Mouse (Mus musculus) forelimb bud, embryonic 11.5 days (tissue): ENCODE results near the gene Mlh1.

Experiments used
- DNase-seq: peaks from one replicate; pipeline ENCODE4 v3.0.0-alpha.2; 2012; ENCODE audit warnings: low read depth, low spot score

The Mlh1 gene

DNA sequence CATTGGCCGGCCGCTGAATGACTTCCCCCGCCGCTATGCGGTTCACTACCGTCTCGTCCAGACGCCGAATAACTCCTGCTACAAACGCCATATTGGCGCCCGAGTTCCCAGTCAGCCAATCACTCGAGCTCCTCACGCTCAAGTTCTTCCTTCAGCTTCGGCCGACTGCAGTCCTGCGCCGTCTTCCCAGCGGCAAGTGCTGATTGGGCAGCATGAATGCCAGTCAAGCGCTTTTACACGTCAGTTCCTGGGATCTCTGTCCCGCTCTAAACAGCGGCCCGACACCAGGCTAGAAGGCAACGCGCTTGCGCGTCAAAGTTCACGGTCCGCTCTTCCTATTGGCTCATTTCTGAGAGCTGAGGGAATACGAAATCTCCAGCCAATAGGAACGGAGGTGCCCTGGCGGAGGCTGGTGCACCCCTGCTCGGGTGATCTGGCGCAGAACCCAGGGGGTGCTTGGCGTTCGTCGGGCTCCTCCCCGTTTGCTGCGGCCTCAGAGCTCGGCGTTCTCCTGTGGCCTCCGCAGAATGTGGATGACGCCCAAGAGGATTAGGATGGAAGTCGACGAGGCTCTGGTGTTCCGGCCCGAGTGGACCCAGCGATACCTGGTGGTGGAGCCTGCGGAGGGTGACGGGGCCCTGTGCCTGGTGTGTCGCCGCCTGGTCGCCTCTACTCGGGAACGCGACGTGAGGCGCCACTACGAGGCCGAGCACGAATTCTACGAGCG is at the start of gene Mlh1, which contains the start of gene Epm2aip1:
Gene Mlh1 (minus strand): TSS at position 358 of the 727 bp plus-strand sequence.
Gene Epm2aip1 (plus strand): TSS at position 496 of the 727 bp plus-strand sequence.
- peak; percentile 100 for DNase-seq

DNA sequence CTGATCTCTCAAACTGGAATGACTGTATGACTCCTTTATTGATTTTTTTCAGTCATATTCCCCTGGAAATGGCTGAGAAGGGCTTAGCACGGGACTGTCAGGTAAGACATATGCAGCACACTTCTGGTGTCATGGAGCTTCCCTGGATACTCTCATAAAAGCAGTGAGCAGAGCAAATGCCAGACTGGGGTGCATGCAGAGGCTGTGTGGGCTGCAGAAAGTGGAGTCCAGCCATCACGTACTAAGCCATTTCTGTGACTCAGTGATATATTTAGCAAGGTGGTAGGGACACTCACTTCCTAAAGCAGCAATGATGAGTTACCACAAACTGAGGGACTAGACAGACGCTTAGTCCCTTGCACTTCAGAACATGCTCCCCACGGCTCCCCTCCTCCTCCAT is 49.3 kb upstream of the Mlh1 start:
- no peak for DNase-seq

DNA sequence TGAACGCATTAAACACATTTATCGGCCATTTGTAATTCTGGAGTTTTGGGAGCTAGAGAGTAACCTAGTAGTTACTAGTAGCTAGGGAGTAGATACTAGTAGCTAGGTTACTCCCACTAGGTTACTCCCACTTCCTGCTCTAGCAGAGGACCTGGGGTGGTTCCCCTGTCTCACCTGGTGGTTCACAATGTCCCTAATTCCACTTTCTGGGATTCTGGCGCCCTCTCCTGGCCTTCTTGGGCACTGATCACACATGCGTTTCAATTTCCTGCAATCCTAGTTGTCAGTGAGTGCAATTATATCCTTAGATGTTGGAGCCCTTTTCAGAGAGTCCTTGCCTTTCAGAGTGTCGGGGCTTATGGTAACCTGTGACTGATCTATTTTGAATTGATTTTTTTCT is 42.6 kb upstream of the Mlh1 start:
- DNase-seq, result peak; percentile 58

DNA sequence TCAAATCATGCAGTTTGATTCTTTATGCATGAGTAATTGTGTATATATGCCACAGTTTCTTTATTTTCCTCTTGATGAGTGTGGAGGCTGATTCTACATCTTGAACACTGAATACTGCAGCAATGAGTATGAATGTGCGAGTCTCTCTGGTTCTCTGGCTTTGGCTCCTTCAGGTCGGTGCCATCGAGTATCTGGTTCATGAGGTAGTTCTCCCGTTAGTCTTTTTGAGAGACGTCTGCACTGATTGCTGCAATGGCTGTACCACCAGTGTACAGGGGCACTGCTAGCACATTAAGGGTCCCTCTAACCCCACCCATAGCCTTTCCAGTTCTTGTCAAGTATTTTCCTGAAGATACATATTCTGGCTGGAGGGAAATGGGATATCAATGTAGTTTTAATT is 42.2 kb upstream of the Mlh1 start:
- DNase-seq, result no peak

DNA sequence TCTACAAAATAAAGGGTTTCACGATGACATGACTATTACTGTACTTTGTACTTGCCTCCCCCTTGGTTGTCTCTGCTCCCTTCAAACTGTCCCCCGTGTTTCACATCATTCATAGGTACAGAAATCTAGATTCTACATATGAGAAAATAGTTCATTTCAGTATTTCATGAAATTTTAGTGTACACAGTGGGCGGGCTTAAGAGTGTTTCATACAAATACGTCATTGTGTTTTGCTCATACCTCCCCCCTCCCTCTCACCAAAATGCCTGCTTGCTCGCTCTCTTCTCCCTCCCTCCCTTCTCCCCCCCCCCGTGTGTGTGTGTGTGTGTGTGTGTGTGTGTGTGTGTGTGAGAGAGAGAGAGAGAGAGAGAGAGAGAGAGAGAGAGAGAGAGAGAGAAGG is 41.7 kb upstream of the Mlh1 start:
- DNase-seq, result no peak

DNA sequence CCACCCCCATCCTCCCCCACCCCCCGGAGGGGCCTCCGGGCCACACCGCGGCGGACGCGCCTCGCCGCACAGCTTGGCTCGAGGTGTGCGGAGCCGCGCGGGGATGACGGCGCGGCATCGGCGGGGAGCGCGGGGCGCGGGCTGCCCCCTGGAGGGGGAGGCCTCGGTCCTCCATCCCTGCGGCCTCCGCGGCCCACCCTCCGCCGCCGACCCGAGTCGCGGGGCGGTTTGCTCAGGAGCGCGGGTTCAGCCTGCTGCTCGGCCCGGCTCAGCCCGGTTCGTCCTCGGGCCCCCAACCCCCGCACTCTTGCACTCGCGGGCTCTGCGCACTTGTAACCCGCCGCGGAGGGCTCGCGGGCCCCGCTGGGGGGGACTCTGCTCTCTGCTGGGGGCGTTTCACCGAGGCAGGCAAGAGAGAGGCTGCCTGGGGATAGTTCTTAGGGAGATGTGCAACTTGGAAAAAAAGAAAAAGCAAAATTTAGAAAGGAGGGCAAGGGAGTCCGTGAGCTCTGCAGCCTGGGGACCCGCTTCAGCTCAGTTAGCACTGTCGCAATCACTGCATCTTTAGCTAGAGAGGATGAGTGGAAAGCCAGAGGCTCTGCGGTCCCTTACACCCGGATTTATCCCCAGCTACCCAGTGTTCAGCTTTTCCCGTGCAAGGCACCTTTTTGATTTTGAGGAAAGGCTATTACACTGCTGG is 41.0 kb upstream of the Mlh1 start:
- DNase-seq, result no peak

DNA sequence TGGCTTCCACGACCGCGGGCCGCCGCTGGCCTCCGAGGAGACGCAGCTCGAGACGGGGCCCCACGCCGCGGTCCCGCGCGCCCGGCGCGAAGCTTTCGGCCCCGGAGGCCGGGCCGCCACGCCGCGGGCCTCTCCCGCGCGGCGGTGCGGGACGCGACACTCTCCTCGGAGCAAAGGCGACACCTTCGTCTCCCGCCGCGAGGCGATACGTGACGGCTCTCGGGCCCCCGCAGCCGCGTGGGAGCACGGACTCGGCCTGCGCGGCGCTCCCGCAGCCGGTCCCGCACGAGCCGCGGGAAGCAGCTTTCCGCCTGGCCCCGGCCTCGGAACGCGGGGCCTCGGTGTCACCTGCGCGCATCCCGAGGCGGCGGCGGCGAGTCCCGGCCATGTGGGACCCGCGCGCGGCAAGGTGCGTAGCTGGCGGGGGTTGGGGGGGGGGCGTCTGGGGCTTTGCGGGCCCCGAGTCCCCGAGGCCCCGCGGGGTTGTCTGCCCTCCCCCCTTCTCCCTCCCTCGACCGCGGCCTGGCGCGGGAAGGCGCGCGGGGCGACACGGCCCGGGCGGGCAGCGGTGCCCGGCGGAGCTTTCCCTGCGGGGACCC is 40.4 kb upstream of the Mlh1 start:
- DNase-seq, result no peak

DNA sequence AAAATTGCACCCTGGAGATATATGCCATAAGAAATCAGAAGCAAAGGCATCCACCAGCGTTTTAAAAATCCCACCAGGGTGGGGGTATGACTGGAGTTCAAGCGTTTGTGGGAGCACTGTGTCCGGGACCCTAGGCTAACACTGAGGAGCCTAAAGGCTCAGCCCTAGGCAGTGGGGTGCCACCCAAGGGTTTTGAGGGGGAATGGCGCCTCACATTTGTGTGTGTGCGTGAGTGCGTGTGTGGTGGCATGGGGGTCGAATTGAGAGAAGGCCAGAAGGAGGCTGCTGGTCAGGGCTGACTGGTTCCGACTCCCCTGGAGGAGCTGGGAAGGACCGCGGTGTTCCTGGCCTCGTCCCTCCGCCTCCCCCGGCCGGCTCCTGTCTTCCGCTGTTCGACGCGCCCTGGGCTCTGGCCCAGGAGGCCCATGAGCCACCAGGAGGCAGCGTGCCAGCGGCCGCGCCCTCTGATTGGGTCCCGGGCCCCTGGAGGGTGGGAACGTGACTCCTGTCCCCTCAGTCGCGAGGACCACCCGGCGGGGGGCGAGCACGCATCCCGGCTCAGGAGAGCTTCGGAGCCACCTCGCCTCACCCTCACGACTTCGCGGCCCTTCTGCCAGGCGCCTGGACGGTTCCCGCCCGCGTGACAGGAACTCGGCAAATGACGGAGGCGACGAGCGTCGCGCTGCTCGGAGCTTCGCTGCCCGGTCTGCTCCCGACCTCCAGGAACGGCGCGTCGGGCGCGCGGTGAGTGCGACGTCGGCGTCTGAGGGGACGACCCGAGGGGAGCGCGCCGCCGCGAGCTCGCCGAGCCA is 39.6 kb upstream of the Mlh1 start, which contains the start of gene Trank1:
Gene Trank1 (plus strand): TSS at position 709 of the 812 bp plus-strand sequence.
- no peak for DNase-seq

DNA sequence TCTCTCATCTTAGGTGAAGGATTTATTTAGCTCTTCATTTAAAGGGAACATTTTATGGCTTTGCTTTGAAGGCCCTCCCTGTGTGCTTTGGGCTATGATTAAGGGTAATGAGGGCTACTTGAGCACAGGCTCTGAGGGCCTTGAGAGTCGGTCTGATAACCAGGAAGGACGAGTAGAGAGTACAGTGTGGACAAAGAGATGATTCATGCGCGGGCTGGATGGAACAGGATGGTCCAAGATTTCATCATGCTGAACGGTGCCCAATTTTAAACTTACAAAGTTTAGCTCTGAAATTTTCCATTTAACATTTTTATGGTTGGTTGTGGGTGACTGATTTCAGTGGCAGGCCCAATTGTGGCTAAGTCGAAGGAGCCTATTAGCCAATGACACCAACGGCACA is 34.6 kb upstream of the Mlh1 start:
- DNase-seq, result no peak

DNA sequence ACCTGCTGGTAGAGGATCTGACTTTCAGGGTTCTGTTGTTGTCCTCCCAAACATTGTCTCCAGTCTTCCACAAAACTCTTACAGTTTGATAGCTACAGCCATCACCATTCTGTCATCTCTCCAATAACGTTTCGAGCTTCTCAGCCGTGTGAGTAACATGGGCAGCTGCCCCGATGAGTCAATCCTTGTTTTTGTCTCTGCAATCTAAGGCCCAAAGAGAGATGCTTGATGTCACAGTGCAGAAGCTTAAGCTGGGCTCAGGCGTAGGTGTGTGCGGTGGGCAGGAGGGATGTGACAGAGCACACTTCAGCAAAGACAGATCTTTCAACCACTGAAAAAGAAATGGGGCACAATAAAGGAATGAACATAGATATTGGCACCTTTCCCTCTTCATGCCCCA is 32.4 kb upstream of the Mlh1 start:
- DNase-seq, result no peak

DNA sequence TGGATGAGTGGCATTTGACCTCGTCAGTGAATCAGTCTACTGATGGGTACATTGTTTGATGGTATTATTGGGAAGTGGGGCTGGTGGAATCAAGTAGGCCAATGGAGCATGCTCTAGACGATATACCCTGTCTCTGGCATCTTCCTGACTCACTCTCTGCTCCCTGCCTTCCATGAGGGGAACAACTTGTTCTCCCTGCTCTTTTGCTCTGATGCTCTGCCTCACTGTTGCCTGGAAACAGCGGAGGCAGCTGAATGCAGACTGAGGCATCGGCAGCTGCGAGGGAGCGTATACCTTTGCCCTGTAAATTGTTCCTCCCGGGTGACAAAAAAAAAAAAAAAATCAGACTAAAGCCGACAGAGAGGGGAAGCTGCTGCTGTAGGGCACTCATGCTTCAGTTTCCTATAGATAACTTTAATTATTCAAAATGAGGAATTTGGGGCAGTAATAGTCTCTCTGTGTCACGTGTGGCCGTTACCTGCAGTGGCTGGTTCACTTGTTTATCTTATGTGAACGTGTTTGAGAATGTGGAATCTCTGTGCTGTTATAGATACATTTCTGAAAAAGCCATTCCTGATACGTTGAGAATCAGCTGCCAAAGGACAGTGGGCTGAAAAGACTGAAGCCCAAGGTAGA is 30.7 kb upstream of the Mlh1 start:
- DNase-seq, result no peak

DNA sequence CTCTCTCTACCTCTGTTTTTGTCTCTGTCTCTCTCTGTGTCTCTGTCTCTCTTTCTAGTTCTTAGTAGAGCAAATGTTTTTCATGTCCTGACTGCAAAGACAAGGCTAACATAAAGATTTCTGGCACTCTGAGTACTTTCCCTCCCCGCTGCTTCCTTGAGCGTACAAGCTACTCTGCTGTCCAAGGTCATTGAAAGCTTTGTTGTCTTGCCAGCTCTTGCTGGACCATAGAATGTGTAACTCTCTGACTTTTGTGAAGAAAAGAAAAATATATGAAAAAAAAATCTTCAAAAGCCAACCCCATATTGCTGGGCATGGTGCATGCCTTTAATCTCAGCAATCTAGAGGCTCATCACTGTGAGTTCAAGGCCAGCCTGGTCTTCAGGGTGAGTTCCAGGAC is 27.0 kb upstream of the Mlh1 start:
- no peak for DNase-seq

DNA sequence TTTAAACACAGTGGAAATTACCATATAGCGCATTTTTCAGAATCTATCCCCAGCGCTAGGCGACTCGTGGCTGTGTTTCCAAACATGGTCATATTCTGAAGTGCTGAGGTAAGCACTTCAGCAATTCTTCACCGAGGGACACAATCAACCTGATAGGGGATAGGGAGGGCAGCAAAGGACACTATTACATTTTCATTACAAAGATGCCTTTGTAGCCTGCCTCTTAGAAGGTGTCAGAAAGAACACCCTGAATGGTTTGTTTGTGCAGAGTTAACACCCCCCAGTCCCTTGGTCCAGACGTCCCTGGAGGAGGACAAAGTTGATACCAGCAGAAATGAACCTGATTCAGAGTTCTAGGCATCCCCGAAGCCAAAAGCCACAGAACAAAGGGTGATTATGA is 24.8 kb upstream of the Mlh1 start:
- DNase-seq, result no peak

DNA sequence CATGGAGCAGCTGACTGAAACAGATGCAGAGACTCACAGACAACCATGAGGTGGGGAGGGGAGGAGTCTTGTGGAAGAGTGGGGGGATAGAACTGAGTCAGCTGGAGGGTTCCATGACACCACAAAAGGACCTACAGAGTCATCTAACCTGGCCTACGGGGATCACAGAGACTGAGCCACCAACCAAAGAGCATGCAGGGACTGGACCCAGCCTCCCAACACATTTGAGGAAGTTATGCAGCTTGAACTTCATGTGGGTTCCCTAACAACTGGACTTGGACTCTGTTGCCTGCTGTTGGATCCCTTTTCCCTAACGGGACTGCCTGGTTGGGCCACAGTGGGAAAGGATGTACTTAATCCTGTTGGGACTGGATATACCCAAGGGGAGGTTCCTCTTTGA is 23.7 kb upstream of the Mlh1 start:
- no peak for DNase-seq

DNA sequence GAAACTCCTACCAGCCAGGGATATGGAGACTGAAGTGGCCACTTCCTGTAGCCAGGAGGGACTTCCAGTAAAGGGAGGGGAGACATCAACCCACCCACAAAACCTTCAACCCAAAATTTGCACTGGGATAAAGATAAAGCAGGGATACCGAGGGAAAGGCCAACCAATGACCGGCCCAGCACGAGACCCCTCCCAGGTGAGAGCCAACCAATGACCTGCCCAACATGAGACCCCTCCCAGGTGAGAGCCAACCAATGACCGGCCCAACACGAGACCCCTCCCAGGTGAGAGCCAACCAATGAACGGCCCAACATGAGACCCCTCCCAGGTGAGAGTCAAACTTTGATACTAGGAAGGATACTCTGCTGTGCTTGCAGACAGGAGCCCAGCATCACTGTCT is 23.3 kb upstream of the Mlh1 start:
- no peak for DNase-seq

DNA sequence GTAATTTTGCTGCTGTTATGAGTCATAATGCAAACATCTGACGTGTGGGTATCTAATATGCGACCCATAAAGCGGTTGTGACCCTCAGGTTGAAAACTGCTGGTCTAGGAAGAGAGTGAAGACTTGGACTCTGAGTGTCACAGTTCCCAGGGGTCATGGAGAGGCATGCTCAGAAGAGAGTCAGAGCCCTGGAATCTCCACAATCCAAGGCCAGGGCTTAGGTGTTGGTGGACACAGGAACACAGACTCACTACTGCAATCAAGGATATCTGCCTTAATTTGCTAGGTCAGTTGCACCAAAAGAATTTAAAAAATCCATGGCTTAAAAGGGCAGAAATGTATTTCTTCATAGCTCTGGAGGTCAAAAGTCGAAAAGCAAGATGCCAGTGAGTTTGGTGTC is 21.6 kb upstream of the Mlh1 start:
- no peak for DNase-seq

DNA sequence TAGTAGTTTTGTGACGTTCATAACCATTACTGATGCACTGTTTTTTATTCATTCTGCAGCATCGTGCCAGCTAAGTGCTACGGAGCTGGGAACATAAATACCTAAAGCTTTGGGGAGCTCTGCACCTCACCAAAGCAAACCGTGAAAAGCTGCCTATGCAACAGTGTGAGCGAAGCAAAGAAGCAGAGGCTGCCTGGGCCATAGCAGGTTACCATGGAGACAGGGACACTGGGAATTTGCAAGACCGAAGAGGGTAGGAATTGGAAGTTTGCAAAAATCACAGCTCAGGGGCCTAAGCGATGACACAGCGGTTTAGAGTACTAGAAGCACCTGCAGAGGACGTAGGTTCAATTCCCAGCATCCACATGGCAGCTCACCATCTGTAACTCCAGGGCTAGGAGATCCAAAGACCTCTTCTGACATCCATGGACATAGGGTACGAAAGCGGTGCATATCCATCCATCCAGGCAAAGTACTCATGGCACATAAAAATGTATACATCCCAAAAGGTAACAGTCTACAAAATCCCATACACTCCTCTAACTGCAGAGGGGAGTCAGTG is 19.0 kb upstream of the Mlh1 start:
- no peak for DNase-seq

DNA sequence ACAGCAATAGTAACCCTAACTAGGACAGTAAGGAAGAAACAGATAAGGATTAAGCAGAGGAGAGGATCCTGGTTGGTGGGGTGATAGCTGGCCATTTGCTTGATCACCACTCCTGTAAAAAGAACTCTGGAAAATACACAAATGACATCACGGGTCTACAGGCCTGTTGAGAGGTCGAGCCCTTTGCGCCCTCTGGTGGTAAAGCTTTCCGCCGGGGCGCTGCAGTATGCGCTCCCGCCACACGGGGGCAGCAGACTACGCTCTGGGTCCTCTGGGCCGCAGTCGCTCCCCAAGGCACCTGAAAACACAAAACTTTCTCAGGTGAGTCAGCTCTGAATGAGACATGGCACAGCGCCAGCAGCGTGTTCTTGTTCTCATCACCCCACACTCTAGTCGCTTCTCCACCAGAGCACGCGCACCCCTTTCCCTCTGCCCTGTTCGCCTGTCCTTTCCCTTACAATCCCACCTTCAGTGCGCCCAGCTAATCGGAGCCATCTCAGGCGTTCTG is 18.3 kb upstream of the Mlh1 start:
- DNase-seq, result peak; percentile 88

DNA sequence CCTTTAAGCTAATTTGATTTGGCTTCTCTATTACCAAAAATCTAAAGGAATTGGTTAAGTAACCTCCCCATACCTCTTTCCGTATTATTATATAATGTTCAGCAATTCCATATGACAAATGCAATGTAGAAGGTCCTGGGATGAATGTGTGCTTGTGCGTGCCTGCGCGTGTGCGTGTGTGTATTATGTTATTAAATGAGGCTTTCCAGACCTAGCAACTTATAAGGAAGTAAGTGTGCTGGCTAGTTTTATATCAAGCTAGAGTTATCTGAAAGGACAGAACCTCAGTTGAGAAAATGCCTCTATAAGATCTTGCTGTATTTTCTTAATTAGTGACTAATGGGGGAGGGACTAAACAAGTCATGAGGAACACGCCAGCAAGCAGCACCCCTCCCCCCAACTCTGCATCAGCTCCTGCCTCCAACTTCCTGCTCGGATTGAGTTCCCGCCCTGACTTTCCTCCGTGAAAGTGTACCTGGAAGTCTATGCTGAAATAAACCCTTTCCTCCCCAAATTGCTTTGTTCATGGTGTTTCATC is 17.8 kb upstream of the Mlh1 start:
- DNase-seq, result no peak

DNA sequence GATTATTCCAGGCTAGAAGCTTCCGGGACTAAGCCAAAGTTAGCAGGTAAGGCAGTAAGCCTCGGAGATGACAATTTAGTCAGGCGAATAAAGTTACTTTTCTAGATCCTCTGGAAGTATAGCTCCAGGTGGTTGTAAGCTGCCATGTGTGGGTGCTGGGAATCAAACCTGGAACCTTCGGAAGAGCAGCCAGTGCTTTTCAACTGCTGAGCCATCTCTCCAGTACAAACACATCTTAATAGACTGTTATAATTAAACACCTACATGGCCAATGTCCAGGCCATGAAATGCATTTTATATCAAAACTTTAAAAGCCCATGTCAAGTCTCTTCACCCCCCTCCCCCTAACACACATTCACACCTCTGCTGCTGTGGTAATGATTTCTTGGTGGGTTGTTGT is 16.4 kb upstream of the Mlh1 start:
- no peak for DNase-seq

DNA sequence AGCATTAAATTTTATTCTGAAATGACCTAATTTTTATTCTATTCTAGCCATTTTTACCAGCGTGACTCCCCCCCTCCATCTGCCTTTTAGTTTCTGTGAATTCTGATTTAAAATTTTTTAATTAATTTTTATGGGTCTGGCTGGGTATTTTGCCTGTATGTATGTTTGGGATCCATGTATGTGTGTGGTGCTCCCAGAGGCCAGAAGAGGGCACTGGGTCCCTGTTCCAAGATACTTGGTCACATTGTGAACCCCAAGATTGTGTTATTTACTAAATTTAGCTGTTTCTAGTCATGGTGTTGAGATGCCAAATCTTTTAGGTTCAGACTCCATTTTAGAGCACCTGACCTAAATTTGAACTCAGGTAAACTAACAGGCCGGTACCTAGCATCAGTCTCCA is 14.9 kb upstream of the Mlh1 start:
- DNase-seq, result no peak
